Mouse (Mus musculus): Measurements from ENCODE around the gene Sh3gl1.

Sh3gl1 gene

DNA sequence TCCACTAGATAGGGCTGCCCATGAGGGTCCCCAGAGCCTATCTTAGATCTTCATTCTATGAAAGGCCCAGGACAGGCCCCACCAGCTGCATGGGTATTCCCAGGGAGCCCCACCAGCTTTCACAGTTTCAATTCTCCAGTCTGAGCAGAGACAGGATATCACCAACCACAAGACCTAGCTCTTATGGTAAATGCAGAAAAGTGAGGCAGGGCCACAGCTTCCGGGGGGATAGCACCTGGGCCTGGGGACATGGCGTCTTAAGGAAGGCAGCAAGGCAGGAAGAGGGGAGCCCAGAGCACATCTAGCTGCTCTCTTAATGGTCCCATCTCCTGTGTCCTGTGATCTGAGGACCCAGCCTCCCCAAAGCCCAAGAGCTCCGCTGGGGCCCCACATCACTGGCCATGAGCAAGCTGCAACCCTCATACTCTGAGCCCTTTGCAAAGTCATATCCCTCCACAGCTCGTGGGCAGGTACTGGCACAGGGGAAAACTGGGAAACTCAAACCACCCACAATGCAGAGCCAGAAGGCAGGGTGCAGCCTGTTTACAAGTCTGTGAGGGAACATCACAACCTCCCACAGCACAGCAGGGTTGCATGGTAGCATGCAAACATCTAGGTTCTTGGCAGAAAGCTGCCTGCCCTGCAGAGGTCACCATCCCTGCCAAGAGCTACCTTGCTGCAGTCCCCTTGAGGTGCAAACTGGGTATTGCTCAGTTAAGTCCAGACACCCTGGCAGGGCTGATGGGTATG, 15.1 kb downstream of the Sh3gl1 start:
- peak; percentile 77 to 84 for DNase-seq (ENCODE audit: low spot score in 2 of 2)

DNA sequence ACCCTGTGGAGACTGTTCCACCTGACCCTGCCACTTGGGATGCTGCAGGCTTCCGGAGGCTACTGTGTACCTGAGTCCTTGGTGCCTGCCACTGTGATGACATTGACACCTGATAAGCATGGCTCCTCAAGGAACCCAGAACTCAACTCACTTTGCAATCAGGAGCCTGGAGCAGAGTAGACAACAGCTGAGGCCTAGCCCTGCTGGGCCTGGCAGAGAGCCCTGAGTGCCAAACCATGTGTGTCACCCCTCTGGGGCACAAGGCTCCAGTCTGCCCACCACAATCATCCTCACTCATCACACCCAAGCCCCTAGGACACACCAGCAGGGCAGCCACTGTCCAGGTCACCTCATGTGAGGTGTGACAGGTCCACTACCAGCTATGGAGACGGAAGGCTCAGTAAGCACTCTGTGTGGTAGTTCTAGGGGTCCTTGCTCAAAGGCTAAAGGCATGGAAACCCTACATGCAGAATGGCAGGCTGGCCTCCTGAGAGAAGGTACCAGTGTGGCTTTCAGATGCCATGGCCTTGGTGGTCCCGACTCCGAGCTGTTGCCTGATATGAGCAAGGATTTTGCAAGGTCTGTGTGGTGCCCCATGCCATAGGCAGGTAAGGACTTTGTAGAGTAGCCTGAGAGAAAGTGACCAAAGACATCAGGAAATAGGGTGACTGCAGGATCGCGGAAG, 15.9 kb downstream of the Sh3gl1 start:
- DNase-seq (ENCODE audit: low spot score in 2 of 2) = no peak

DNA sequence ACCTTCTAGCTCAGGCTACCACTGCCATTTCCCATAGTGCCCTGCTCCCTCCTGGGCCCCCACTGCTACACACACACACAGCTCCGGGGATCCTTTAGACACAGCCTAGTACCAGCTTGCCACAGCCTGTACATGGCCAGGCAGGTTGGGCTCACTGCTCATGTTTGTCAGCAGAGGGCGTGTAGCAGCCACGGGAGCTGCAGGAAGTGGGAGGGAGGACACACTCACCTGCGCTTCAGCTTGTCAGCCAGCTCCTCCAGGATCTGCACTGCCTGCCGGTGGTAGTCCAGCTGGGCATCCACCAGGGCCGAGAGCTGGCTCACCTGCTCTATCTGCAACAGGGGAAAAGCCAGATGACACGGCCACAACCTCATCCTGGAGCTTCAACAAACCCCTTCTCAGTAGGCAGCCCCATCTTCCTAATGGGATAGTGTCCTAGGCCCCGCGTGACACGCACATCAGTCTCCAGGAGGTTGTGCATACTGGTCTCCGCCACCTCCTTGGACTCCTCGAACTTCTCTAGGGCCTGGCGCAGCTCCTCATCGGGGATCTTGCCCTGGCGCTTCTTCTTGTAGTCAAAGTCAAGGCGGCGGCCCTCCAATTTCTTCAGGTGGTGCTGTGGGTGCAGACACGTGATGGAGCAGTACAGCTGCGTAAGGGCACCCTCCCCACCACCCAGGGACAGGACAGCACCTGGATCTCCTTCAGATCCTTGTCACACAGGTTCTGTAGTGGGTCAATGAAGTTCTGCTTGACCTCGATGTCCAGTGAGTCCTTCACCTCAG, 17.9 kb downstream of the Sh3gl1 start:
- peak; percentile 77 to 86 for DNase-seq (ENCODE audit: low spot score in 2 of 2)

DNA sequence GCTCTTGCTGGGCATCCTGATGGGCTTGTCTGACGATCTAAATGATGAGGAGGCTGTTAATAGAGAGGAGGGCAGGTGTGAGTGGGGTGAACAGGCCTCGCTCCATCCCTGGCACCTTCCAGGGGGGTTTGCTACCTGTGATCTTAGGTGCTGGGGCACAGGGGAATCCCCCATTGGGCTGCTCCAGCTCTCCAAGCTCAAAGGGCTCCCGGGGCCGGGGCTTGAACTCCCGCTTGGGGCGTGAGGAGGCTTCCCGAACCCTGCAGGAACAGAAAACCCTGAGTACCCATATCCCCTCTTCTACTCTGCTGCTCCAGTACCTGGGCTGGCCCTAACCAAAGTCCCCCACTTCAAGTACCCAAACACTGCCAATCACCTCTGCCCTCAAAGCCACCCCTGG, 18.6 kb downstream of the Sh3gl1 start:
- no peak for DNase-seq (ENCODE audit: low spot score in 2 of 2)

DNA sequence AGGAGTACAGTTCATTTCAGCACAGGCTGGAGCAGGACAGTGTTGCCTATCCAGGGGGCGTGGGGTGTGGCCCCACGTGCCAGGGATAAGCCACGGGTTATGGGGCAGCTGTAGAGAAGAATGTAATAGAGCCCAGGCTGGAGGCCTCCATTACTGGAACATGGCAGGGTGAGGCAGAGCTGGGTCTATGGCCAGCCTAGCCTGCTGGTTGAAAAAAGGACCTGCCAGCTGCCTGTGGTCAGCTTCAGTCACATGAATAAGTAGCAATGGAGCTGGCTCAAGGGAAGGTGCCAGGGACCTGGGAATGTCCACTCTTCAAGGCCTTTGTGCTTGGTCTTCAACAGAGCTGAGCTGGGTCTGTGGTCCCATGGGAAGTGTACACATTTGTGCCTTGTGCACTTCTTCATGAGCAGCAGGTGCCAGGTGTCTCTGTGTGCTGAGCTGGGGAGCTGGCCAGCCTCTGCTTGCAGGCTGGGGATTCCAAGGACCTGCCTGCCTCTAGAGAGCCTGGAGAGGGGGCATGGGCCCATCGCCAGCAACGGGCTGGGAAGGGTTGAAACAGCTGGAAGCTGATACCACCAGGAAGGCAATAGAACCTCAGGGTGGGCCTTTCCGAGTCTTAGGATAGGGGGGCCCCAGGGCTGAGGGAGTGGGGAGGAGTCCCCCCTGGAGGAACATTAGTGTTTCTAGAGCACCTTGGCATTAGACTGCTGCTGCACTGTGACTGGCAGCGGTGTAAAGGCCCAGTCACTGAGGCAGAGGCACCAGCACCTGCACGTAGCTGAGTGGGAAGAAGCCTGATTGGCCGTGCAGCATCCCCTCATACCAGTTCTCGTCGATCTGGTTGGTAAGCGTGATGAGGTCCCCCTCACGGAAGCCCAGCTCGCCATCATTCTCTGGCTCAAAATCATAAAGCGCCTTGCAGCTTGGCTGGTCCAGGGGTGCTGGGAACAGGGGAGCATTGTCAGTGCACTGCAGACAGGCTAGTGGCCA, 19.3 kb downstream of the Sh3gl1 start:
- DNase-seq (ENCODE audit: low spot score in 2 of 2) = no peak

DNA sequence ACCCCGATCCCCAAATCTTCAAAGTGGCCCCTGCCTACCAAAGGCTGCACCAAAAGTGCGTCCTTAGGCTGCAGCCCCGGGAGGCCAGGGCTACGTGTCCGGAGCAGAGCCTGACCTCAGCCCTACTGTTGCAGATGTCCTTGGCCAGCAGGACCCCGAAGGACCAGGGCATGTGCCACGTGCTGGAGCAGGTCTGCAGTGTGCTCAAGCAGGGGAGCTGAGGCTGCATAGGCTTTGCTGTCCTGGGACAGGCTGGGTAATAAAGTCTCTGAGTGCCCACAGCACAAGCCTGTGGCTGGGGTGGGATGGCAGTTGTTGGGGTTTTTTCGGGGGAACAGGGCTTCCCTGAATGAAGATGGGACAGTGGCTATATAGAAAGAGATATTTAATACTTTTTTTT, 20.1 kb downstream of the Sh3gl1 start:
- DNase-seq (ENCODE audit: low spot score in 2 of 2) = no peak

DNA sequence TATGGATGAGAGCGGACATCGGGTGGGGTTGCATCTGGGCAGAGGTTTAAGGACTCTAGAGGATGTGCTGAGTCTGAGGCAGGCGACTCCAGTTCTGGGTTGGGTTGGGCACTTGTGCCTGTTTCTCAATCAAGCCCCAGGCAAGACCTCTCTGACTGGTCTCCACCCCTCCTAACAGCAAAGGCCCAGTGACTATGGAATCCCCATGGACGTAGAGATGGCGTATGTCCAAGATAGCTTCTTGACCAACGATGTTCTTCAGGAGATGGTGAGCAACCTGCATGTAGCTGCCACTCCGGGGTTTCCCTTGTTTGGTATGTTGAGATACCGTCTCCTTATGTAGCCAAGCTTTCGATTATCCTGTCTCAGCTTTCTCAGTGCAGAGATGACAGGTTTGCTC, 21.1 kb downstream of the Sh3gl1 start:
- DNase-seq (ENCODE audit: low spot score in 2 of 2) = no peak

DNA sequence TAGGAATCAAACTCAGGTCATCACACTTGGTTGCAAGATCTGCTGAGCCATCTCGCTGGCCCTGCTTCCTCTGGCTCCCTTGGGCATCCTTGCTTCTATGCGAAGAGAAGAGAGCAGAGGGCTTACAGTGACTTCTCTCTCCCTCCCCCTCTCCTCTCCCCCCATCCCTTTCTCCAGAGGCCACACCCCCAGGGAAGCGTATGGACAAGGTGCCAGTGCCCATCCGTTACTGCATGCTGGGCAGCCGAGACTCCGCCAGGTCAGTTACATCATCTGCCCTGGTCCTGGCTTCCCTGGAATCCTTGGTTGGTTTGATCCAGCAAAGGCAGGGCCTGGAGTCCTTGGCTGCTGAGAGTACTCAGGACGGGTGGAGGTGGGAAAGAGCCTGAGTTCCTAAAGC, 25.0 kb downstream of the Sh3gl1 start:
- DNase-seq (ENCODE audit: low spot score in 2 of 2) = no peak

DNA sequence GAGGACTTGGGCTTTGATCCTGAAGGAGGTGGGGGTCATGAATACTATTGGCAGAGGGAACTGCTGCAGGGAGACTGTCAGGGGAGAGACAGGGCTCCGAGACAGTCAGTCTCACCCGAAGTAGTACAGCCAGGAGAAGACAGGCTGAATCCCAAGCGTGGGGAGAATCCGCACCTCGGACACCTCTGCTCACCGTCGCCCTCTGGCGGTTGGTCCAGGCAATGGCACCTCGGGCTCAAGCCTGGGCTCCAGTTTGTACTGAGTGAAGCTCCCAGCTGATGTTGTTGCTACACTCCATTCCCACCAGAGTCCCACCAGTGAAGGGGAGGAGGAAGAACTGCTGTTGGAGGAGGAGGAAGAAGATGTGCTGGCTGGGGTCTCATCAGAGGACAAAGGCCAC, 25.8 kb downstream of the Sh3gl1 start:
- peak; percentile 71 to 89 for DNase-seq (ENCODE audit: low spot score in 2 of 2)

DNA sequence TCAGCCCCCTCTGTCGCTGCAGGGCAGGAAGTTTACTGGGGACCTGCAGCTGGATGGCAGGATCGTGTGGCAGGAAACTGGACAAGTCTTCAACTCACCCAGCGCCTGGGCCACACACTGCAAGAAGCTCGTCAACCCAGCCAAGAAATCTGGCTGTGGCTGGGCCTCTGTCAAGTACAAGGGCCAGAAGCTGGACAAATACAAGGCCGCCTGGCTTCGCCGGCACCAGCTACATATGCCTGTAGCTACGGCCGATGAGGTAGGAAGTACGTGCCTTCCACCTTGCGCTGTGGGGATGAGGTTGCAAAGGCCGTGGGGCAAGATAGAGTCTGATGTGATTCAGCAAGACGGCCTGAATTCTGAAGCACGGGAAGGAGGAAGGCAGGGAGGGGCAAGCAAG, 26.2 kb downstream of the Sh3gl1 start:
- DNase-seq (ENCODE audit: low spot score in 2 of 2) = no peak

DNA sequence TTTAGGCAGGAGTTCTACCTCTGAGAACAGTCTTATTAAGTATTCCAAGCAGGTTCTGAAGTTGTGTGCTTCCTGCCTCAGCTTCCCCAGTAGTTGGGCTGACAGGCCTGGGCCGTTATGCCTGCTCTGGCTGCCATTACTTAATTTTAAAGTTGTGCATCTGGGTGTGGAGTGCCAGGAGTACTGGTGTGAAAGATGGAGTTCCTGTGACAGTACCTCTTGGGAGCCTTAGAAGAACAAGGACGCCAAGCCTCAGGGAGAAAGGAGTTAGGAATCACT, 26.5 kb downstream of the Sh3gl1 start:
- no peak for DNase-seq (ENCODE audit: low spot score in 2 of 2)

DNA sequence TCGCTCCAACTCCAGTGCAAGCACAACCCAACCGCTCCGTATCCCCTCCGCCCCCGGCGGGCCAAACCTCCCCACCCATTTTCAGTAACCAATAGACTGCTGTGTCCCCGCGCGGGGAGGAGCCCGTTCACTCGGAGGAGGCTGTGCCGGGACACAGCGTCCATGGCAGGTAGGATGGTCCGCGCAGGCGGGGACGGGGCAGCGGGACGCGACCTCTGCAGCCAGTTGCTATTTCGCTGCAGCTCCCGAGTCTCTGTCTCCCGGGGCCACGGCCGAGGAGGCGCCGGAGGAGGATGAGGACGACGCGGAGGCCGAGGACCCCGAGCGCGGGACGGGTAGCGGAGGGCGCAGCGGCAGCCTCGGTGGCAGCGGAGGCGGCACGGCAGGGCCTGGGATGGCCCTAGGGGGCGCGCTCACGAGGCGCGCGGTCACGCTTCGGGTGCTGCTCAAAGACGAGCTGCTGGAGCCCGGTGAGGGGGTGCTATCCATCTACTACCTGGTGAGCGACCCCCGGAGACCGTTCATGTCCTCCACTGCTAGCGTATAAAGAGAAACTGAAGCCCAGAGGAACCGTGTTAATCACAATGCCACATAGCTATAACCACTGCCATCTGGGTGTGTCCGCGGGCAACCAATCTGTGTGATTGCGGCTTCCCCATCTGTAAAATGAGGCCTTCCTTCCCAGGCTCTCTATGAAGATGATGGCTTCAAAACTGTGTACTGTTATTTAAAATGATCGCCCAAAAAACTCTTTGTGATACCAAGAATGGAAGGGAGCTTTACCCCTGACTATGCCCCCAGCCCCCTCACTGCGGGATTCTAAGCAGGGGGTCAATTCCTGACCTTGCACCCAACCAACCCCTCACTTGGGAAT, 27.1 kb downstream of the Sh3gl1 start:
- peak; percentile 87 to 90 for DNase-seq (ENCODE audit: low spot score in 2 of 2)

DNA sequence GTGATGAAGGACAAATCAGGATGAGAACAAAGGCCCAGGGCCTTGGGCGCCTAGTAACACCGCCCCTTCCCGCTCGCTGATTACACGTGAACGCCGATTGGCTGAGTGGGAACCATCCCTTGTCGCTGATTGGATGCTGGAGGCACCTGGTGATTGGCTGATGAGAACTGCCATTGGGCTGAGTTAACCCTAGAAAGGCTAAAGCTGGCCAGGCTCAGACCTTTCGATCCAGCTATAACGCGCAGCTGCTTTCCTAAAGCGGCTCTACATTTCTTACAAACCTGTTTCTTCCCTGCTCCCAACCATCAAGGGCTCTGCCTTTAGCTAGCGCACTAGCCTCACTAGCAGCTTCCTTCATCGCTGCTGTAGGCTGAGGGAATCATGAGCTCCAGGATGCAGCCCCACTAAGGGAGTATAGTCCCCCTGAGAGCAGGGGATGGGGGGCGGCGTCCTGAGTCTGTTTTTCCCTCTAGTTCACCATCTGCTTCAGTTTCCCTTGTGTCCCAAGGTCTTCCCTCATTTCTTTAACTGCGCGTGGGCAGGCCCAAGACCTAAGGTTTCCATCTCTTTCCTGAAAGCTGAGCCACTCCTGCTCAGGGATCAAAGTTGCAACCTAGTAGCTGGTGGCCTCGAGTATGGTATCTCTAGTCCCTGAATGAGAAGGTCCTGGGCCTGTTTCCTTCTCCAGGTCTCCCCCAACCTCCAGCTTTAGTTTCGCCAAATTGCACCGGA, 27.9 kb downstream of the Sh3gl1 start:
- peak; percentile 86 to 92 for DNase-seq (ENCODE audit: low spot score in 2 of 2)

DNA sequence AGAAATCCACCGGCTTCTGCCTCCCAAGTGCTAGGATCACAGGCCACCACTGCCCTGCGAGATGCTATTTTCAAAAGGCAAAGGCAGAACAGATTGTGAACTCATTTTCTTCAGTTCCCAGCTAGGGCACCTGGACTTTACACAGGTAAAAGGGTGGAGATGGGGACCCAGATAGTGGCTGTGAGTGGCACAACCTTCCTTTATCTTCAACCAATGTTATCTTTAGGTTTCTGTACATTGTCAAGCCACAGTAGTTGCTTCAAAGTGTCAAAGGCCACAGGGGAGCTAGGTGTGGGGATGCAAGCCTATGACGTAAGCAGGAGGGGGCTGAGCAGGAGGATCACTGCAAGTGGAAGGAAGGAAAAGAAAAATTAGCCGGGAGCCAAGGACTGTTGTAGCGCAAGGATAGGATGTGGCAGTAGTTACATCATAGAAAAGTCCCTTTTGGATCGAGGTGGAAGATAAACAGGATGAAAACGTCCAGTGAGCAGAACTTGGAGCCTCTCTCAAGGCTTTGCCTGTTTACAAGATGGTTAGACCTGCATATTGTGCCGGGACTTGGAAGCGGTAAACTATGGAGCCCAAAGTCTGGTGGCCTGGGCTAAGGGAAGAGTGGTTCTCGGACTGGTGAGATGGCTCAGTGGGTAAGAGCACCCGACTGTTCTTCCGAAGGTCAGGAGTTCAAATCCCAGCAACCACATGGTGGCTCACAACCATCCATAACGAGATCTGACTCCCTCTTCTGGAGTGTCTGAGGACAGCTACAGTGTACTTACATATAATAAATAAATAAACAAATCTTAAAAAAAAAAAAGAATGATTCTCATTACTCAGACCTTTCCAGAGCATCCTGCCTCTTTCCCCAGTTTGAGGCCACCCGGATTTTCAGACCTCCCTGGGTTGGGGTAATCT, 28.7 kb downstream of the Sh3gl1 start:
- DNase-seq (ENCODE audit: low spot score in 2 of 2) = no peak

DNA sequence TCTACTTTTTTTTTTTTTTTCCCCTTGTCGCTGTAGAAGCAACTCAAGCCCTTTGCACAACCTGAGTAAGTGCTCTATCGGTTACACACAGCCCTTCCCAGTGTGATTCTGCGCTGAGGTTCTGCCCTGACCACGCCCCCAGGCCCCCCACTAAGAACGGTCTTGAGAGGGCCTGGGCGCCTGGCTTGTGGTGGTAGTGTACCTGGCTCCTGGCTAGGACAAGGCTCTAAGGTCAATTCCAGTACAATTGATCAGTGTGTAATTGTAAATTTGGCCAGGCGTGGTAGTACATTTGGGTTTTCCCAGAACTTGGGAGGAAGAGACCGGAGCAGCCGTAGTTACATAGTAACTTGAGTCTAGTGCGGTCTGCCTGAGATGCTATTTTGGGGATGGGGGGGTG, 29.5 kb downstream of the Sh3gl1 start:
- no peak for DNase-seq (ENCODE audit: low spot score in 2 of 2)

DNA sequence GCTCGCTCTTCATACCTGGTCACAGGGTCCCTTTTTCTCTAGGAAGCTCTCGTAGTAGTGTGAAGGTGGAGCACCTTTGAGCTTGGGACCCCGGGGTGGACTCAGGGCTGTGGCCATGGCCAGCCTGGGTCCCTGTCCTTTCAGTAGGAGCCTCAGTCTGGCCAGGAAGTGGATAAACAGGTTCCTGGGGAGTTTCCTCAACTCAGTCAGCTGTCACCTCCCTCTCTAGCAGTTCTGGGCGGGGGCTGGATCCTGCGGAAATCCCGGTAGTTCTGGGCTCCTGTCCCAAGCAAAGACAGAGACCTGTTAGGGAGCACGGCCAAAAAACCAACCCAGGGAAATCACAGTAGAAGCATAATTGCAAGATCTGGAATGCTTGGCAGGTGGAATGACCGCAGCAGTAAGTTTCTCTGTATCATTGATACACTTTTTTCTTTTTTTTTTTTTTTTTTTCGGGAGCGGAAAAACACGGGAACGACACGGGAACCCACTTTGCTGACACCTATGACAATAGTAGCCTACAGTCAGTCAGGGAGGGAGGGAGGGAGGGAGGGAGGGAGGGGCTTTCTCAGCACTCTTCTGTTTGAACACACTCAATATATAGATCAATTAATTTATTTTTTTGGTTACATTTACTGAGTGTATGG, 30.9 kb downstream of the Sh3gl1 start, which contains the start of the genes Stap2 and Mpnd:
Stap2 (minus strand) TSS at position 170 of the 647 bp plus-strand sequence.
Mpnd (plus strand) TSS at position 297 of the 647 bp plus-strand sequence.
- peak in 1 of 2 experiments; percentile 49 for DNase-seq (ENCODE audit: low spot score in 2 of 2)

DNA sequence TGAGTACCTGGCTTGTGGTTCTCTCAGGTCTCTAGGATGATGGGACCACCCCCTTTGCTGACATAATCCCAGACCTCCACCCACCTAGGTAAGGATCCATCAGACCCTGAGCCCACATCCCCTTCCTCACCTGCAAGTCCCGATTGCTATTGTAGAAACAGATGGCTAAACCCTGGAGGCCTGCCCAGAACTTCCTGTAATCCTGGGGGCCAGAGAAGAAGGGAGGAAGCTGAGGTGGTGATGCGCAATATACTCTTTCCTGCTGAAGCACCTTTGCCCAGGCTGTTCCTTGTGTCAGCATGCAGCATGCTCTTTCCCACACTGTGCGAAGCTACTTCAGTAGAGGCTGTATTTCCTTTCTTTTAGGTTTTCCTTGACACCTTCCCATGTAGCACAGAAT, 33.4 kb downstream of the Sh3gl1 start:
- no peak for DNase-seq (ENCODE audit: low spot score in 2 of 2)

DNA sequence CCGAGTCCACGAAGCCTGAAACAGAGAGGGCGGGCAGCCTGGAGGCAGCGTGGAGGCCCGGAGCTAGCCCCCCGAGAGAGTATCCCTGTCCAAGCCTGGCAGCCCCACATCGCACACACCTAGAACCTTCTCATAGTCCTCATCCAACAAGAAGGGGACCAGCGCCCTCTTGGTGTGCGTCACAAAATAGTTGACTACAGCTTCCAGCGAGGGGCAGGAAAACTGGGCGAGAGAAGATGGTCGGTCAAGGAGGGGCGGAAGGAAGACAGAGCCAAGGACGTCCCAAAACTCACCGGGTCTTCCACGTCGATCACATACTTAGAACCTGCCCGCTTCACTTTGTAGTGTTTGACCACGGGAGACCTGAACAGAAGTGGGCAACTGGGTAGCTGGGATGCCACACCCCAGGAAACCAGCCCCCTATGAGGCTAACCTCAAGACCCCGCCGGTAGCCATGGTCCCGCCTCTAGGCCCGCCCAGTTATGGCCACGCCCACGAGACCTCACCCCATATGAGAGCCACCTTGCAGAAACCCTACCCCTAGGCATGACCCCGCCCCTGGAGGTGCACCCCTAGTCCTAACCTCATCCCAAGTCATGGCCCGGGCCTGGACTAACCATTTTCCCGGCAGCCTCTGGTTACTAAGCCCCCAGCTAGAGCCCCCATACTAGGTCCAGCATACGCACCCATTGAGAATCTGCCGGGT, 36.5 kb downstream of the Sh3gl1 start:
- DNase-seq (ENCODE audit: low spot score in 2 of 2) = no peak
